Mouse (Mus musculus) kidney, adult 11 months (tissue): ENCODE results near the gene Gm45234.

Source experiments
- DNase-seq: peaks from one replicate; pipeline ENCODE4 v3.0.0; 2022

Gm45234 gene

GRCm38 (mm10) chr6:124703789-124704188 lies 52.0 kb downstream of the Gm45234 start:
- no peak for DNase-seq

GRCm38 (mm10) chr6:124702784-124703103 lies 53.1 kb downstream of the Gm45234 start:
- DNase-seq = peak; percentile 64

GRCm38 (mm10) chr6:124702102-124702783 lies 53.6 kb downstream of the Gm45234 start:
- DNase-seq = no peak

GRCm38 (mm10) chr6:124701338-124701737 lies 54.5 kb downstream of the Gm45234 start:
- no peak for DNase-seq

- DNase-seq = peak; percentile 74
These were observed 55.7 kb downstream of the Gm45234 start for GRCm38 (mm10) chr6:124699962-124700610.

GRCm38 (mm10) chr6:124699366-124699765 lies 56.5 kb downstream of the Gm45234 start:
- DNase-seq = no peak

GRCm38 (mm10) chr6:124698751-124699150 lies 57.1 kb downstream of the Gm45234 start:
- DNase-seq = no peak

GRCm38 (mm10) chr6:124696441-124697150 lies 59.2 kb downstream of the Gm45234 start:
- no peak for DNase-seq

GRCm38 (mm10) chr6:124694166-124694955 lies 61.5 kb downstream of the Gm45234 start:
- DNase-seq = peak; percentile 94

GRCm38 (mm10) chr6:124693243-124693981 lies 62.4 kb downstream of the Gm45234 start:
- DNase-seq = peak; percentile 54

- DNase-seq = no peak
These were observed 65.3 kb downstream of the Gm45234 start for GRCm38 (mm10) chr6:124690517-124690916.
